Mouse (Mus musculus) frontal cortex, postnatal 14 days (tissue): ENCODE measurements at regions not wholly inside any gene's neighbourhood (a gene's known extent, or its start where the extent isn't known, plus 50 kb on each side); places are given as distances from the start of the nearest gene placed in this dataset.
A peak's percentile ranks its signal among the peaks of the same experiment; 100 is the strongest.

Source experiments
- DNase-seq, 2 experiments: peaks; one replicate each; pipeline ENCODE4 v3.0.0; 2022; ENCODE audit warnings: low spot score in 2 of 2

- no peak for DNase-seq
These were observed 281.3 kb downstream of the Cdh26 start for GRCm38 (mm10) chr2:178711587-178712080.

GRCm38 (mm10) chr2:178712391-178712892, 282.1 kb downstream of the Cdh26 start:
- DNase-seq: no peak

GRCm38 (mm10) chr2:178715500-178716245, 285.3 kb downstream of the Cdh26 start:
- no peak for DNase-seq

GRCm38 (mm10) chr2:178718048-178718447, 287.7 kb downstream of the Cdh26 start:
- DNase-seq: no peak

GRCm38 (mm10) chr2:178723455-178723854, 293.1 kb downstream of the Cdh26 start:
- no peak for DNase-seq

- no peak for DNase-seq
These were observed 293.9 kb downstream of the Cdh26 start for GRCm38 (mm10) chr2:178724228-178724627.

GRCm38 (mm10) chr2:178727930-178728793, 297.8 kb downstream of the Cdh26 start:
- no peak for DNase-seq

GRCm38 (mm10) chr2:178728794-178729120, 298.4 kb downstream of the Cdh26 start:
- no peak for DNase-seq

GRCm38 (mm10) chr2:178735099-178735498, 304.8 kb downstream of the Cdh26 start:
- DNase-seq: no peak

- DNase-seq: no peak
These were observed 314.3 kb downstream of the Cdh26 start for GRCm38 (mm10) chr2:178744617-178745016.

GRCm38 (mm10) chr2:178745296-178746015, 315.1 kb downstream of the Cdh26 start:
- no peak for DNase-seq

- DNase-seq: no peak
These were observed 320.9 kb downstream of the Cdh26 start for GRCm38 (mm10) chr2:178751247-178751646.

- peak; percentile 37 to 76 for DNase-seq
These were observed 328.0 kb downstream of the Cdh26 start for GRCm38 (mm10) chr2:178758366-178758765.

- DNase-seq: no peak
These were observed 338.2 kb downstream of the Cdh26 start for GRCm38 (mm10) chr2:178768526-178768925.

- DNase-seq: no peak
These were observed 338.7 kb downstream of the Cdh26 start for GRCm38 (mm10) chr2:178769001-178769400.

GRCm38 (mm10) chr2:178771435-178771834, 341.1 kb downstream of the Cdh26 start:
- no peak for DNase-seq

GRCm38 (mm10) chr2:178771881-178772280, 341.6 kb downstream of the Cdh26 start:
- DNase-seq: no peak

GRCm38 (mm10) chr2:178784822-178785589, 354.7 kb downstream of the Cdh26 start:
- no peak for DNase-seq

GRCm38 (mm10) chr2:178785843-178786242, 355.5 kb downstream of the Cdh26 start:
- DNase-seq: no peak

- no peak for DNase-seq
These were observed 365.5 kb downstream of the Cdh26 start for GRCm38 (mm10) chr2:178795841-178796240.

GRCm38 (mm10) chr2:178801464-178801863, 371.1 kb downstream of the Cdh26 start:
- DNase-seq: no peak
